Mouse (Mus musculus) liver, embryonic 14.5 days (tissue): ENCODE results near the gene Morc2a.

Experiments used
- CTCF ChIP-seq: IDR thresholded peaks from 2 replicates; pipeline ENCODE4 v1.5.1; 2016; ENCODE audit warnings: antibody characterized with exemption, low read depth, control low read depth
- EP300 ChIP-seq: IDR thresholded peaks from 2 replicates; pipeline ENCODE4 v1.6.1; 2016; ENCODE audit warnings: antibody characterized with exemption, low read depth

- TF ChIP-seq EP300 (no peak), CTCF (no peak)
Observed at GRCm38 (mm10) chr11:3615576-3615975, 33.4 kb upstream of the Morc2a start.
